Mouse (Mus musculus) embryonic facial prominence, embryonic 13.5 days (tissue): ENCODE data around the gene BC048679. TPM values are rescaled to one million over a fixed set of nuclear protein-coding genes. Genes with fewer than 3 reads are reported as not detected.

ENCODE experiments used
- ATAC-seq: fragments of 200-750 bp; cut with Nextera tagmentation; 2 replicates; pipeline ENCODE4 v1.8.0; 2017; ENCODE audit warnings: low read depth; ENCODE audit not compliant: insufficient number of reproducible peaks, insufficient read depth, low FRiP score, low TSS enrichment
- H3K27ac ChIP-seq: fragments of 300-500 bp; sonication (generic); 2 replicates; pipeline ENCODE4 v1.5.1; 2015; ENCODE audit warnings: moderate library complexity, mild to moderate bottlenecking, inconsistent platforms
- H3K27me3 ChIP-seq: fragments of 300-500 bp; sonication (generic); 2 replicates; pipeline ENCODE4 v1.6.1; 2015; ENCODE audit warnings: mild to moderate bottlenecking, inconsistent platforms
- H3K36me3 ChIP-seq: fragments of 300-500 bp; sonication (generic); 2 replicates; pipeline ENCODE4 v1.6.1; 2015; ENCODE audit warnings: mild to moderate bottlenecking, inconsistent platforms
- H3K4me1 ChIP-seq: fragments of 300-500 bp; sonication (generic); 2 replicates; pipeline ENCODE4 v1.6.1; 2015; ENCODE audit warnings: inconsistent platforms
- H3K4me2 ChIP-seq: fragments of 300-500 bp; sonication (generic); 2 replicates; pipeline ENCODE4 v1.6.1; 2015; ENCODE audit warnings: moderate library complexity, mild to moderate bottlenecking, inconsistent platforms
- H3K4me3 ChIP-seq: fragments of 300-500 bp; sonication (generic); 2 replicates; pipeline ENCODE4 v1.5.1; 2015; ENCODE audit warnings: mild to moderate bottlenecking, inconsistent platforms
- H3K9ac ChIP-seq: fragments of 300-500 bp; sonication (generic); 2 replicates; pipeline ENCODE4 v1.6.1; 2015; ENCODE audit warnings: mild to moderate bottlenecking, inconsistent platforms
- H3K9me3 ChIP-seq: fragments of 300-500 bp; sonication (generic); 2 replicates; pipeline ENCODE4 v1.6.1; 2016; ENCODE audit warnings: inconsistent platforms
- WGBS: fragments of 180-500 bp; shearing (Covaris S2); methylation state at CpG from one replicate; pipeline ENCODE4 v1.1.7; 2015; ENCODE audit warnings: mixed read lengths; 5-methylcytosine and 5-hydroxymethylcytosine counted together
- microRNA counts: library from miRNA; unstranded; fragments of <30 nt; microRNA quantifications from one replicate; lab custom pipeline; 2016
- polyA plus RNA-seq: library from polyadenylated mRNA; unstranded; fragments of >200 nt; fragmentation: Nextera tagmentation; extraction: Ambion mirVana; gene quantifications from 2 replicates; pipeline ENCODE4 v1.2.1, GENCODE M21; 2015

BC048679 gene
- polyA plus RNA-seq, 1 experiment from 2014 or later = not detected

DNA sequence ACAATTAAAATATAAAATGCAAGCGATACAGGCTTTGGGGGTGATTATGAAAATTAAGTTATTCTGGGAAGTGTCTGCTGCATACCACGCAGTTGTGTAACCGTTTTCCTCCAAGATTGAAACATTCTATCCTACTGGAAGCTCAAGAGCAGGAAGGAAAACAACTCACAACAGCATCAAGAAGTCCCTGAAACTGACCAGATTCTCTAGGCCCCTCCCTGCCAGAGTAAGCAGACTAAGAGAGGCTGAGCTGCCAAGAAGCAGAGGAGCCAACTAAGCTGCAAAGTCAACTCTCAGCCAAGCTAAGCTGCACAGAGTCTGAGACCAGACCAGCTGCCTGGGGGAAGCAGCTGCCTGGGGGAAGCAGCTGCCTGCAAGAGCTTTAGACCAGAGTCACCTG, 22.9 kb downstream of the BC048679 start:
- Histone ChIP-seq H3K36me3 (no peaks in the 10 kb centered on the region), H3K4me1 (peaks cover 10% of the 10 kb centered on the region; the same call in 1 of the 2 replicates), H3K27ac (no peak overlapping the region), H3K27me3 (peaks cover 39% of the 10 kb centered on the region), H3K9me3 (no peaks in the 10 kb centered on the region), H3K4me3 (no peak overlapping the region), H3K4me2 (no peak overlapping the region), H3K9ac (no peak overlapping the region)
- 73% methylated on average over 3 of the region's 3 CpGs for WGBS
- ATAC-seq = no peak

DNA sequence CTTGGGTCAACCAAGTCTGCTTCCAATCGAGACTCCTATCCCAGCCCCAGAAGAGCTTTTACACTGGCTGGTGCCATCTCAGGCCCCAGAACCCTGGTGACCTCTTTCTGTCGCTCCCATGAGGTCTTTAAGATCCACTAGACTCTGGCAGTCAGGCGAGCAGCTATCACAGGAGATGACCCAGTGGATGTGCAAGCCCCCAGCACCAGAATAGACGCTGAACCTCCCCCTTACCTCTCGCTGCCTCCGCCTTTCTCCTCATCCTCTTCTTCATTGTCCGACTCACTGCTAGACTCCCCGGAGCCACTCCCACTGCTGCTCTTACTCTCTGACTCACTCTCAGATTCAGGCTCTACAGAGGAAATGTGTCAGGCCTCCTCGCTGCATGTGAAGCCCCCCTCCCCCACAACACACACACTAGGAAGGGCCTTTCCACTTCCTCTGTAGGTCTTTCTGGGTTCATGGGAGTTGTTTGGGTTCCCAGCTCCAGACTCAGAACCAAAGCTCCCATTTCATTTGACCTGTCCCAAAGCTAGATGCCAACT, 33.1 kb downstream of the BC048679 start:
- Histone ChIP-seq H3K4me2 (no peak overlapping the region), H3K9me3 (no peaks in the 10 kb centered on the region), H3K36me3 (no peaks in the 10 kb centered on the region), H3K4me1 (no peaks in the 10 kb centered on the region), H3K4me3 (no peak overlapping the region), H3K9ac (no peak overlapping the region), H3K27ac (no peak overlapping the region), H3K27me3 (peaks cover 34% of the 10 kb centered on the region)
- no peak for ATAC-seq
- WGBS = 69% methylated on average over 9 of the region's 9 CpGs

DNA sequence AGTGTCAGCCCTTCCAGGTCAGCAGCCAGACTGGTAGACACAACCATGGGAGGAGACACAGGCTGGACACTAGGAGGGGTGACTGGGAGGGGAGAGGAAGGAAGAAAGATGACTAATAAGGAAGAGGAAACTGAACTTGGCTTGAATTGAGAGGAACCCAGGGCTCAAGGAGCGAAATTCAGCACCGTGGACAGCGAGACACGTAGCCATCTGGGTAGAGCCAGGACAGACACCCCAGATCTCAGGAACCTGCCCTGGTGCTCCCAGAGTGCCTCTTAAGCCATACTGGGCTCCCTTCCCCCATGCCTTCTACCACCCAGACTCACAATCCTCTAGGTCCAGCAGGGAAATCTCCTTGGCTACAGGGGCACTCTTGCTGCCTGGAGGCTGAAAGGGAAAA, 34.0 kb downstream of the BC048679 start:
- Histone ChIP-seq H3K36me3 (no peaks in the 10 kb centered on the region), H3K4me1 (no peaks in the 10 kb centered on the region), H3K27ac (no peak overlapping the region), H3K27me3 (peaks cover 39% of the 10 kb centered on the region), H3K9me3 (no peaks in the 10 kb centered on the region), H3K9ac (no peak overlapping the region), H3K4me3 (no peak overlapping the region), H3K4me2 (no peak overlapping the region)
- 4% methylated on average over 4 of the region's 4 CpGs for WGBS
- ATAC-seq = no peak

DNA sequence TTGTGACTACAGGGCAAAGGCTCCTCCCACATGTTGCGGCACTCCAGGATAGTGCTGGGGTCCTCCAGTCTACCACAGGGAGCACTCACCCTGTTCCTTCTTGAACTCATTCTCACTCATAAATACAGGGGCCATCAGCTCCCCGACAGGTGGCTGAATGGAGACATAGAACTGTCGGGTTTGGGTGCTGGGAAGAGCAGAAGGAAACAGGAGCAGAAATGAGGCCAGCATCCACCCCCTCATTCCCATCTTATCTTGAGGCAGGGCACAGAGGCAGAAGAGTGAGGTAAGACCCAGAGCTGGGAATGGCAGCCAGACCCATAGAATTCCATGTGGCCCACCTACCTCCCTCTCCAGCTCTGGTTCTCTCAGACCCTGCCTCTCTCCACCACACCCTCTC, 35.3 kb downstream of the BC048679 start:
- Histone ChIP-seq H3K4me3 (no peak overlapping the region), H3K36me3 (no peaks in the 10 kb centered on the region), H3K4me2 (no peak overlapping the region), H3K9ac (no peak overlapping the region), H3K4me1 (no peaks in the 10 kb centered on the region), H3K9me3 (no peaks in the 10 kb centered on the region), H3K27me3 (peaks cover 52% of the 10 kb centered on the region), H3K27ac (no peak overlapping the region)
- WGBS = 76% methylated on average over 3 of the region's 3 CpGs
- ATAC-seq = no peak

DNA sequence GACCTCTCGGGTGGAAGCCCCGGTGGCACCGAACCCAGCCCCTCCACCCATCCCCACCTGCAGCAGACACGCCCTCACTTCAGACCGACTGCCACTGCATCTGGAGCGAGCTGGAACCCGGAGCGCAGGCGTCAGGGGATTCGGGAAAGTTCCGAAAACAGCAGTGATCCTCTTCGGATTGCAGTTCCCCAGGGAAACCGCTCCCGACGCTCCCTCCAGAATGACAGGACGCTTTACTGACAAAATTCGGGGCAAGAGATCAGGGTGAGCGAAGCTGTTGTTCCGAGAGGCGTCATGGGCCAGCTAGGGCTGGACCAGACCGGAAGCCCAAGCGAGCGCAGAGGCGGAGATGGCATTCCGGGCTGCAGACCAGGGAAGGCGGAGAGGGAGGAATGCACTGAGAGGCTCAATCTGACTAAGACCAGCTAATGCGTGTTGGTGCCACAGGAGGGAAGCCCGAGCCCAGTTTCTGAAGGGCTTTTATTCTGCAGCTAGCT, 42.9 kb downstream of the BC048679 start, which contains the start of gene Cpeb1:
Gene Cpeb1 (minus strand): TSS at position 311 of the 497 bp plus-strand sequence.
- peak; percentile 39; the same call in 1 of the 2 replicates for ATAC-seq
- peaks cover 91% of the 10 kb centered on the region for H3K27me3 ChIP-seq
- no peaks in the 10 kb centered on the region for H3K9me3 ChIP-seq

DNA sequence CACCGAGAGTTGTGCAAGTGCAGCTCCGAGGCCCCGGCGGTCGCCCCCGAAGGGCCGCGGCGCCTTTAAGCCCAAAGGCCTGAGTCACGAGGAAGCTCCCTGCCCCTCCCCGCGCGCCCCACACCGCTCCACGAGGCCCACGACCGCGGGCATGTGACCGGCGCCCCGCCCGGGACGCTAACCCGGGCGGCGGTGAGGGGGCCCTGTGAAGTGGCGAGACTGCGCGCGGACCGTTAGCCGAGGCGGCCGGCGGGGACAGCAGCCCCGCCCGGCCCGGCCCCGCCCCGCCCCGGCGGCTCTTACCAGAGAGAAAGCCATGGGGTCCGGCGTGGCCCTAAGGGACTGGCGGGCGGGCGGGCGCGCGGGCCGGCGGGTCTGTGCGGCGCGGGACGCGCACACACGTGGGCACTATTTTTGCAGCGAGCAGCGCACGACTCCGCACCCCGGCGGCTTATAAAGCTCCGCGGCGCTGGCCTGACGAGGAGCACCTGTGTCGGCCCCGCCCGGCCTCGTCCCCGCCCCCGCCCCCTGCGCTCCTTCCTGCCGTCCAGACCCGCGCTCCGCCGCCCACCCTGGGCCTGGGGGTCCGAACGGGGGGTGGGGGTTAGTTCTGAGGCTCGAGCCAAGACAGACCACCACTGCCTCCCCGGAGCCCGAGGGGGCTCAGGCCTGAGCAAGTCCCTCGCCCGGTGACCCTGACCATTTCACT, 43.6 kb downstream of the BC048679 start:
- Histone ChIP-seq H3K27me3 (peaks cover 93% of the 10 kb centered on the region), H3K4me3 (peak overlapping the region; percentile 54), H3K4me2 (peak overlapping the region; percentile 91), H3K27ac (no peak overlapping the region), H3K9me3 (no peaks in the 10 kb centered on the region), H3K9ac (peak overlapping the region; percentile 51; the same call in 1 of the 2 replicates), H3K4me1 (peaks cover 27% of the 10 kb centered on the region), H3K36me3 (no peaks in the 10 kb centered on the region)
- 3% methylated on average over 54 of the region's 87 CpGs for WGBS
- ATAC-seq = peak; percentile 71; the same call in 1 of the 2 replicates

More for the DNA sequence above, 42.9 kb downstream of the BC048679 start, which contains the start of gene Cpeb1:
- 1% methylated on average over 28 of the region's 28 CpGs for WGBS
- no peaks in the 10 kb centered on the region for H3K36me3 ChIP-seq
- peaks cover 27% of the 10 kb centered on the region for H3K4me1 ChIP-seq
- peak within 1 kb of the TSS; percentile 54 for H3K4me3 ChIP-seq
- peak within 1 kb of the TSS; percentile 51; the same call in 1 of the 2 replicates for H3K9ac ChIP-seq
- no peak within 1 kb of the TSS for H3K27ac ChIP-seq
- H3K4me2 ChIP-seq = peak within 1 kb of the TSS; percentile 91

DNA sequence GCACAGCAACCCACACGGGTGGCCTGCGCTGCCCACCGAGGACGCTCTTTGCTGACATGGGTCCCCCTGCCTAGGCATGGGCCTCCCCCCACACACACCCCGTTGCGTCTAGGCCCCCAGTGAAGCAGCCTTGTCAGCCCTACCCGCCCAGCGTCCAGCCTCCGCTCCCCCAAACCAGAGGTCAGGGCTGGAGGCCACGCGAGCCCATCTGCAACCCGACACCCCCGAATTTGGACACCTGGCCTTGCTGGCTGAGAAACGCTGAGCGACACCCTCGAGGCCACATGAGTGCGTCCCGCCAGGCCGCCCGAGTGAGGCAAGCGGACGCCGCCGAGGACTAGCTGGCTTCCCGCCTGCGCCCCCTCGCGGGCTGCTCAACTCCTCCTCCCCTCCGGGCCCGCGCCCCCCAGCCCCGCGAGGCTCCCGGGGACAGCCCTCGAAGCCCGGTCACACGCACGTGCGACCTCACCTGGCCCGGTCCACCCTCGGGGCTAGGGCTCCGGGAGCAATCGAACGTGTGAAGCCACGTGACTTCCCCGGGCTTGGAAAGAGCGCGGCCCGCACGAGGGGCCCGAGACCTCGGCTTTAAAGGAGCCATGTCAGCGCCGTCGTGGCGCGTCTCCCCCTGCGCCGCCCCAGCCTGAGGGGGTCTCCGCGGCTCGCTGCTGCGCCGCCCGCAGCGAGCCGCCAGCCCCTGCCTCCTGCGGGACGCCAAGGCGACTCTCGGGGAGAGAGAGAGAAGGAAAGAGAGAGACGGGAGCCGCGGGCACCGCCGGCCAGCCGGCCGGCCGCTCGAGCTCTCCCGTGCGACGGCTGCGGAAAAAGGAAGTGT, 44.4 kb downstream of the BC048679 start:
- Histone ChIP-seq H3K4me1 (peaks cover 27% of the 10 kb centered on the region), H3K36me3 (no peaks in the 10 kb centered on the region), H3K27me3 (peaks cover 92% of the 10 kb centered on the region), H3K9ac (peak overlapping the region; percentile 51; the same call in 1 of the 2 replicates), H3K9me3 (no peaks in the 10 kb centered on the region), H3K4me3 (peak overlapping the region; percentile 54), H3K4me2 (peak overlapping the region; percentile 91), H3K27ac (no peak overlapping the region)
- WGBS = 4% methylated on average over 82 of the region's 84 CpGs
- ATAC-seq = no peak

DNA sequence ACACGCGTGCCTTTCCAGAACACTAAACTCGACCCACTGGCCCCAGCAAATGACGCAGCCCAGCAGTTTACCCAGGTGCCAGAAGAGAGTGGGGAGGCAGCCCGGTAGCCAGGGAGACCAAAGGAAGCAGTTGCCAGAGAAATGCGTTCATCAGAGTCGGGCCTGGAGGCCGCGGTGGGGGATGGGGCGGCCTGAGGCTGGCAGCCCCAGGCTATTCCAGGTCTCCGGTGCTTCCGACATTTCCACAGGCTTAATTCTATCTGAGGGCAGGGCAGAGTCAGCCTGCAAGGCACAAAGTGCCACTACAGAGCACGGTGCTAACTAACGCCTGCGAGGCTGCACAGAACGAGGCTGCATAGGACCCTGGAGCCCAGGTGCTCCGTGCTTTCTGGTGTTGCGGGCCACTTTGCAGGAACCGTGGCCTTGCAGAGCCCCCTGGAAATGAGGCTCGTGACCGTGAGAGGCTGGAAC, 45.1 kb downstream of the BC048679 start:
- Histone ChIP-seq H3K9ac (no peak overlapping the region), H3K4me2 (peak overlapping the region; percentile 91), H3K4me1 (peaks cover 27% of the 10 kb centered on the region), H3K4me3 (peak overlapping the region; percentile 54), H3K27ac (no peak overlapping the region), H3K9me3 (no peaks in the 10 kb centered on the region), H3K36me3 (no peaks in the 10 kb centered on the region), H3K27me3 (peaks cover 87% of the 10 kb centered on the region)
- ATAC-seq = no peak
- 4% methylated on average over 21 of the region's 21 CpGs for WGBS

MicroRNA genes within 50 kb of the gene (microRNA counts, 519-probe panel; counts per million panel counts)
- microRNA mmu-miR-1839-3p (lab: Ali Mortazavi, UCI) (236 counts per million, percentile 44 among the panel's probes with 10 or more counts), microRNA mmu-miR-1839-5p (lab: Ali Mortazavi, UCI) (1,753 counts per million, percentile 48 among the panel's probes with 10 or more counts)

Other genes starting within 250 kb of the BC048679 start
- 1,307 and 1,416 TPM in 2 replicates for gene Rps17, start 153.0 kb downstream of the BC048679 start, polyA plus RNA-seq
- 0.77 and 1.7 TPM in 2 replicates for gene Cpeb1, start 42.8 kb downstream of the BC048679 start, polyA plus RNA-seq
- gene Ap3b2, start 4.4 kb downstream of the BC048679 start, polyA plus RNA-seq = 2.6 and 2.9 TPM in 2 replicates
- 0.08 and 0.21 TPM in 2 replicates for gene Fsd2, start 68.7 kb upstream of the BC048679 start, polyA plus RNA-seq
- gene Whamm, start 73.0 kb upstream of the BC048679 start, polyA plus RNA-seq = 2.5 and 4.4 TPM in 2 replicates
- gene Homer2, start 209.2 kb upstream of the BC048679 start, polyA plus RNA-seq = 16.4 and 24.0 TPM in 2 replicates